Mouse (Mus musculus) megakaryocyte-erythroid progenitor cell, adult 5-6 weeks (primary cell): ENCODE results near the gene Sec1. TPM values are rescaled to one million over a fixed set of nuclear protein-coding genes. Genes with fewer than 3 reads are reported as not detected.

Source experiments
- ATAC-seq: replicated peaks from 2 replicates; pipeline ENCODE4 v1.8.0; 2016; ENCODE audit warnings: mild to moderate bottlenecking, inconsistent platforms; ENCODE audit not compliant: severe bottlenecking, poor library complexity, low FRiP score, low TSS enrichment
- total RNA-seq, 2 experiments: library from RNA; stranded (forward) in 1 of 2; stranded (reverse) in 1 of 2; fragments of 200-1000, 215-1000 nt in 1 of 2; fragments of >200 nt in 1 of 2; fragmentation: Nextera tagmentation in 1 of 2; gene quantifications; 2 replicates each; pipeline ENCODE4 v1.2.3; 2014 to 2017

The Sec1 gene
- total RNA-seq, 2 experiments from 2014 or later = not detected

- no peak for ATAC-seq
These were observed 12.6 kb upstream of the Sec1 start for GRCm38 (mm10) chr7:45706721-45707241.

- no peak for ATAC-seq
These were observed 11.7 kb upstream of the Sec1 start for GRCm38 (mm10) chr7:45705873-45706281.

GRCm38 (mm10) chr7:45705443-45705864 lies 11.3 kb upstream of the Sec1 start:
- ATAC-seq = no peak

- peak; percentile 75 for ATAC-seq
These were observed 10.7 kb upstream of the Sec1 start, which contains the start of gene Dbp for GRCm38 (mm10) chr7:45704730-45705442. Dbp (plus strand) TSS chr7:45705088.

- peak; percentile 46 for ATAC-seq
These were observed 9.9 kb upstream of the Sec1 start for GRCm38 (mm10) chr7:45704046-45704559.

GRCm38 (mm10) chr7:45703521-45704033 lies 9.4 kb upstream of the Sec1 start:
- no peak for ATAC-seq

GRCm38 (mm10) chr7:45702809-45703520 lies 8.8 kb upstream of the Sec1 start:
- ATAC-seq = no peak

- no peak for ATAC-seq
These were observed 8.1 kb upstream of the Sec1 start for GRCm38 (mm10) chr7:45702316-45702715.

- ATAC-seq = no peak
These were observed 7.4 kb upstream of the Sec1 start for GRCm38 (mm10) chr7:45701607-45702006.

GRCm38 (mm10) chr7:45701072-45701471 lies 6.9 kb upstream of the Sec1 start:
- ATAC-seq = no peak

GRCm38 (mm10) chr7:45700301-45701015 lies 6.3 kb upstream of the Sec1 start:
- no peak for ATAC-seq

GRCm38 (mm10) chr7:45699523-45700141 lies 5.4 kb upstream of the Sec1 start, which contains the start of gene Car11:
Car11 (plus strand) TSS chr7:45699843.
- no peak for ATAC-seq

- ATAC-seq = no peak
These were observed 3.7 kb upstream of the Sec1 start for GRCm38 (mm10) chr7:45697894-45698293.

GRCm38 (mm10) chr7:45695098-45695497 lies 896 bp upstream of the Sec1 start:
- no peak for ATAC-seq

- no peak for ATAC-seq
These were observed 1.8 kb downstream of the Sec1 start for GRCm38 (mm10) chr7:45692364-45692763.

GRCm38 (mm10) chr7:45689800-45690199 lies 4.4 kb downstream of the Sec1 start:
- no peak for ATAC-seq

- no peak for ATAC-seq
These were observed 5.1 kb downstream of the Sec1 start for GRCm38 (mm10) chr7:45689099-45689498.

- ATAC-seq = no peak
These were observed 7.4 kb downstream of the Sec1 start for GRCm38 (mm10) chr7:45686841-45687240.

- ATAC-seq = no peak
These were observed 8.4 kb downstream of the Sec1 start for GRCm38 (mm10) chr7:45685811-45686210.
